Mouse (Mus musculus): ENCODE measurements around the gene Kirrel3.

DNA sequence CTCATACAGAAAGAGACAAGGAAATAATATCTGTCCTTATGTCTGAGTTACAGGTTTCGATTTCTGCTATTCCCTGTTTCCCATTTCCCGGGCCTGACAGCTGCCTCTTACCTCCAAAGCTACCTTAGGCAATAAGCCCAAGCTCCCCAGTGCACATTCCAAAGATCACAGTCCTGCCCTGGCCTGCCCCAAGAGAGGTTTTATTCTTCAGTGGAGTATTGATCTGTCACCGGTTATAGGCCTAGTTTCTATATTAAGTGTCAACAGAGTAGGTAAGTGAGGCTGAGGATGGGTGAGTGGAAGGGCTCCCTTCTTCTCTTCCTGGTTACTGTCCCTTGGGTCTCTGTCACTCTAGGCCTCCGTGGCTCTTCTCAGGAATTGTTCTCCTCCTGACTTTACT, 249.3 kb downstream of the Kirrel3 start:
- TF ChIP-seq CTCF (IDR thresholded peaks at IDR 0.05; ENCODE audit: low read depth, low read length): no peak
- TF ChIP-seq POLR2AphosphoS5 (IDR thresholded peaks at IDR 0.05; ENCODE audit: insufficient replicate concordance, low read depth, low read length): no peak
- TF ChIP-seq GATA1 (IDR thresholded peaks at IDR 0.05; ENCODE audit: borderline replicate concordance, low read length): no peak
